ENCODE assay signal across 8 mouse cellular contexts in the genomic region with DNA sequence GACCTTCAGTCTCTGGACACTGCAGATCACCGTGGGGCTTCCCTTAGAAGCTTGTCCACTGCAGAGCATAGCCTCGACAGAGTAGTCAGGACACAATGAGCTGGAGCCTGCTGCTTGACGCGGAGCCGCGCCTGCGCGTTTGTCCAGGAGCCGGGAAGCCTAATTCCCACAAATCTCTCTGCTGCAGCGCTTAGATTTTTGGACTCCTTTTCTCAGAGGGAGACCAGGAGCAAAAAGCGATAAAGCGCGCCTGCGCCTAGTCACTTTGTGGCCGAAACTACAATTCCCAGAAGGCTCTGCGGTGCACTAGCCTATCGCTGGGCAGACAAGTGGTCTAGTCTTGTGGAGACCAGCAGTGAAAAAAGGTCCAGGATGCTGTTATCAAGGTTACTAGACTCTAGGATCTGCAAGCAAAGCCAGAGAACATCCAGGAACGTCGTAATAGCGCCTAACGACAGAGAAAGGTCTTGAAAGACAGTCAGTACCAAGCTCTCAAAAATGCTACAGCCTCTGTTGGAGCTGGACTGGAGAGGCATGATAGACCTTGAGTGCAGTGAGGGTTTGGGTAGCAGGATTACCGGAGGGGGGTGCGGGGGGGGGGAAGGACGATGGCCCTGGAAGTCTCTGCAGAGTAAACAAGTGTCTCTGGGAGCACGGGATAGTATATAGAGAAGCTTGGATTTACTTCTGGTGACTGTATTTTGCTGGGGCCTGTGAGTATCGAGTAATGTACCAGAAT. TPM values are rescaled to one million over a fixed set of nuclear protein-coding genes. Genes with fewer than 3 reads are reported as not detected.
DNase-seq lines count a peak whose midpoint lies in the region; ATAC-seq and TF ChIP-seq lines count a peak whose summit lies in the region.

A gene (minus strand): TSS at position 262 of the 739 bp plus-strand sequence.

- H3K4me3 ChIP-seq in embryonic facial prominence, embryonic 11.5 days (ENCODE audit: low read depth, low read length), result peak within 1 kb of the TSS; percentile 45
- peak within 1 kb of the TSS; percentile 29 for H3K4me3 ChIP-seq in intestine, postnatal 0 days (ENCODE audit: low read depth, low read length)

- peak within 1 kb of the TSS; percentile 46 for H3K4me2 ChIP-seq in embryonic facial prominence, embryonic 11.5 days (ENCODE audit: low read depth, low read length)
- H3K4me2 ChIP-seq in intestine, postnatal 0 days (replicated peaks; ENCODE audit: low read depth), result peak within 1 kb of the TSS; percentile 64

- no peak for TF ChIP-seq CTCF in intestine, postnatal 0 days (IDR thresholded peaks at IDR 0.05; ENCODE audit: low read depth)

- H3K4me1 ChIP-seq in embryonic facial prominence, embryonic 11.5 days (ENCODE audit: control insufficient read depth, insufficient read depth, low read length), result no peaks in the 10 kb centered on the region
- no peaks in the 10 kb centered on the region for H3K4me1 ChIP-seq in intestine, postnatal 0 days (replicated peaks; ENCODE audit: control insufficient read depth, insufficient read depth, low read length)

- H3K36me3 ChIP-seq in embryonic facial prominence, embryonic 11.5 days (replicated peaks; ENCODE audit: control insufficient read depth, insufficient read depth, low read depth, low read length), result no peaks in the 10 kb centered on the region; the same call in 1 of the 2 replicates
- H3K36me3 ChIP-seq in intestine, postnatal 0 days (ENCODE audit: control insufficient read depth, insufficient read depth), result no peaks in the 10 kb centered on the region

- peak within 1 kb of the TSS; percentile 77 for H3K9ac ChIP-seq in embryonic facial prominence, embryonic 11.5 days (replicated peaks; ENCODE audit: low read length)
- H3K9ac ChIP-seq in intestine, postnatal 0 days (ENCODE audit: low read depth, low read length), result no peak within 1 kb of the TSS

- ATAC-seq in embryonic facial prominence, embryonic 11.5 days (replicated peaks; ENCODE audit: insufficient number of reproducible peaks, low FRiP score, low TSS enrichment, low read depth), result peak; percentile 90
- ATAC-seq in intestine, postnatal 0 days, result peak; percentile 51

- H3K27ac ChIP-seq in embryonic facial prominence, embryonic 11.5 days (replicated peaks; ENCODE audit: low read depth, low read length), result no peak within 1 kb of the TSS
- H3K27ac ChIP-seq in intestine, postnatal 0 days (ENCODE audit: low read depth, low read length), result no peak within 1 kb of the TSS

- H3K27me3 ChIP-seq in embryonic facial prominence, embryonic 11.5 days (ENCODE audit: control insufficient read depth, insufficient read depth, low read length), result no peaks in the 10 kb centered on the region
- H3K27me3 ChIP-seq in intestine, postnatal 0 days (replicated peaks; ENCODE audit: control insufficient read depth, insufficient read depth, low read length), result no peaks in the 10 kb centered on the region

- WGBS in embryonic facial prominence, embryonic 11.5 days, result 6% methylated on average over 26 of the region's 26 CpGs
- 5% methylated on average over 26 of the region's 26 CpGs for WGBS in intestine, postnatal 0 days

- no peaks in the 10 kb centered on the region for H3K9me3 ChIP-seq in embryonic facial prominence, embryonic 11.5 days (replicated peaks; ENCODE audit: control insufficient read depth, low read length)
- H3K9me3 ChIP-seq in intestine, postnatal 0 days (ENCODE audit: control insufficient read depth), result no peaks in the 10 kb centered on the region

- intact Hi-C loops in left cerebral cortex, postnatal 10 days (cut with DNase I), result no loop called here

- DNase-seq in adrenal gland, postnatal 36 days, result peak; percentile 94
- DNase-seq in embryonic facial prominence, embryonic 11.5 days (ENCODE audit: low spot score), result peak; percentile 98
- peak; percentile 28 for DNase-seq in gonadal fat pad, adult 2 months (ENCODE audit: low read depth)
- peak; percentile 92 to 95 for DNase-seq in left cerebral cortex, postnatal 10 days (ENCODE audit: extremely low spot score in 1 of 2, low spot score in 2 of 2)
- DNase-seq in mesoderm, embryonic 11.5 days (ENCODE audit: low read depth, low spot score), result peak; percentile 95
- DNase-seq in right cerebral cortex, postnatal 4 days, result peak; percentile 86
- DNase-seq in MN1 (ENCODE audit: low spot score), result no peak

RNA-seq across cellular contexts. Expression of the gene that starts here (rescaled TPM):
- total RNA-seq in adrenal gland, postnatal 36 days (2021), result 1 to 10 TPM; 2.5 to 3.4 TPM
- 17.6 and 21.6 TPM in 2 replicates for polyA plus RNA-seq in embryonic facial prominence, embryonic 11.5 days (2014; fragmentation: Nextera tagmentation; extraction: Ambion mirVana)
- 0.69 and 1.0 TPM in 2 replicates for polyA plus RNA-seq in gonadal fat pad, adult 2 months (2012; rRNA removed)
- 1.1 and 1.2 TPM in 2 replicates for polyA plus RNA-seq in intestine, postnatal 0 days (2015; fragmentation: Nextera tagmentation; extraction: Ambion mirVana)
- total RNA-seq in left cerebral cortex, postnatal 10 days (2021), result 1 to 10 TPM; 6.0 to 6.4 TPM
